Comparison of ENCODE assay signal across 11 mouse cellular contexts in the genomic region with DNA sequence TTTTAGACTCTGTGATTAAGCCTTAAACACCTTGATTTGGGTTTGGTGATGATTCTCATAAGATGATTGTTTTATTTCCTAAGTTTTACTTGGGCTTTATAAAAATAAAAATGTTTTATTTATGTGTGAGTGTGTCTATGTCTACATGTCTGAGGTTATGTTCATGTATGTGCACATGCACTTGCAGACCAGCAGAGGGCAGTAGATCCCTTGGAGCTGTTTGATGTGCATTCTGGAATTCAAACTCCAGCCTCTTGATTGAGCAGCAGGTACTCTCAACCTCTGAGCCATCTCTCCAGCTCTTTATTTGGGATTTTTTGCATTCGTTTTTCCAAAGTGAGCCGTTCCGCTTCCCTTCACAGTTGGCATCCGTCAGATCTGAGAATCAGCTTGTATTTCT.
DNase-seq lines count a peak whose midpoint lies in the region; ATAC-seq and TF ChIP-seq lines count a peak whose summit lies in the region.
"Had no signal": no experiment of that assay in that cellular context is flagged by ENCODE, and none has a peak within 500 bp of the region (broad histone marks: within the 10 kb centered on the region; RNA-seq: fewer than 3 reads in every experiment).

No protein-coding gene starts in this region.

- H3K27me3 ChIP-seq in forebrain, embryonic 11.5 days (ENCODE audit: control insufficient read depth, insufficient read depth, low read length), result no peaks in the 10 kb centered on the region
- H3K27me3 ChIP-seq in forebrain, embryonic 16.5 days (replicated peaks; ENCODE audit: control insufficient read depth, insufficient read depth, low read length), result no peaks in the 10 kb centered on the region; the same call in 1 of the 2 replicates
- no peaks in the 10 kb centered on the region for H3K27me3 ChIP-seq in MEL (ENCODE audit: control insufficient read depth in 1 of 2, insufficient read depth in 2 of 2, low read length in 2 of 2)
- no peaks in the 10 kb centered on the region for H3K27me3 ChIP-seq in neural tube, embryonic 15.5 days (replicated peaks)
- H3K27me3 ChIP-seq: intestine, embryonic 15.5 days; midbrain, embryonic 12.5 days had no signal

- no peak for TF ChIP-seq POLR2A in lung, adult 2 months (IDR thresholded peaks at IDR 0.05; ENCODE audit: borderline replicate concordance, extremely low read depth, low read depth, low read length)
- TF ChIP-seq POLR2A in MEL (IDR thresholded peaks at IDR 0.05; ENCODE audit: control insufficient read depth in 1 of 2, insufficient read depth in 1 of 2, low read depth in 1 of 2, low read length in 2 of 2, poor library complexity in 1 of 2), result no peak

- TF ChIP-seq CTCF in lung, adult 2 months (IDR thresholded peaks at IDR 0.05; ENCODE audit: insufficient read depth, low read length), result 0 out of 2 replicates have a peak, but pooled peaks have one; percentile 20
- peak; percentile 47 to 56 (median 53) for TF ChIP-seq CTCF in MEL (IDR thresholded peaks at IDR 0.05 in 2 of 3, conservative IDR thresholded peaks at IDR 0.05 in 1 of 3; ENCODE audit: control insufficient read depth in 1 of 3, insufficient read depth in 1 of 3, low read depth in 2 of 3, low read length in 3 of 3, poor library complexity in 1 of 3, severe bottlenecking in 1 of 3)

- peak; percentile 44 for DNase-seq in forebrain, embryonic 11.5 days (ENCODE audit: low spot score)
- DNase-seq in lung, adult 2 months, result no peak
- no peak for DNase-seq in lung, postnatal 10 days
- peak; percentile 28 for DNase-seq in MEL (ENCODE audit: low read depth, low spot score)
- peak; percentile 48 for DNase-seq in mesoderm, embryonic 11.5 days (ENCODE audit: low read depth, low spot score)
- no peak for DNase-seq in kidney, postnatal 4 days

- TF ChIP-seq RAD21 in MEL (IDR thresholded peaks at IDR 0.05; ENCODE audit: low read depth, low read length), result peak; percentile 50

- H3K4me3 ChIP-seq in forebrain, embryonic 11.5 days (ENCODE audit: low read depth, low read length), result no peak overlapping the region
- no peak overlapping the region for H3K4me3 ChIP-seq in forebrain, embryonic 16.5 days (replicated peaks; ENCODE audit: low read length)
- no peak overlapping the region for H3K4me3 ChIP-seq in lung, adult 2 months (replicated peaks; ENCODE audit: extremely low read depth, low read depth, low read length)
- no peak overlapping the region for H3K4me3 ChIP-seq in MEL (ENCODE audit: control insufficient read depth in 1 of 2, insufficient read depth in 1 of 2, low read depth in 2 of 2, low read length in 2 of 2)
- no peak overlapping the region for H3K4me3 ChIP-seq in neural tube, embryonic 15.5 days (replicated peaks)
- H3K4me3 ChIP-seq: erythroblast, embryonic 14.5 days; intestine, embryonic 15.5 days; midbrain, embryonic 12.5 days had no signal

- WGBS in forebrain, embryonic 11.5 days, result 82% methylated on average over 4 of the region's 4 CpGs
- 90% methylated on average over 4 of the region's 4 CpGs for WGBS in forebrain, embryonic 16.5 days
- 87% methylated on average over 4 of the region's 4 CpGs for WGBS in lung, adult 2 months
- 90% methylated on average over 4 of the region's 4 CpGs for WGBS in neural tube, embryonic 15.5 days

- H3K79me2 ChIP-seq in MEL (ENCODE audit: control insufficient read depth, insufficient read depth, low read length, poor library complexity), result no peaks in the 10 kb centered on the region

- no peaks in the 10 kb centered on the region for H3K36me3 ChIP-seq in forebrain, embryonic 11.5 days (ENCODE audit: control insufficient read depth, insufficient read depth, low read length)
- no peaks in the 10 kb centered on the region for H3K36me3 ChIP-seq in forebrain, embryonic 16.5 days (ENCODE audit: control insufficient read depth, insufficient read depth)
- H3K36me3 ChIP-seq in MEL (ENCODE audit: control insufficient read depth in 1 of 2, insufficient read depth in 2 of 2, low read length in 2 of 2), result no peaks in the 10 kb centered on the region
- H3K36me3 ChIP-seq in neural tube, embryonic 15.5 days, result no peaks in the 10 kb centered on the region
- H3K36me3 ChIP-seq: intestine, embryonic 15.5 days; midbrain, embryonic 12.5 days had no signal

- no peak overlapping the region for H3K27ac ChIP-seq in forebrain, embryonic 11.5 days (ENCODE audit: low read depth, low read length)
- H3K27ac ChIP-seq in forebrain, embryonic 16.5 days (ENCODE audit: low read length), result no peak overlapping the region
- H3K27ac ChIP-seq in MEL (ENCODE audit: control insufficient read depth, low read depth, low read length), result no peak overlapping the region
- H3K27ac ChIP-seq in neural tube, embryonic 15.5 days (replicated peaks), result no peak overlapping the region
- H3K27ac ChIP-seq: intestine, embryonic 15.5 days; midbrain, embryonic 12.5 days had no signal

- H3K4me2 ChIP-seq in forebrain, embryonic 11.5 days (ENCODE audit: low read depth, low read length, severe bottlenecking), result no peak overlapping the region
- no peak overlapping the region for H3K4me2 ChIP-seq in forebrain, embryonic 16.5 days (ENCODE audit: low read length)
- H3K4me2 ChIP-seq in neural tube, embryonic 15.5 days, result no peak overlapping the region
- H3K4me2 ChIP-seq: intestine, embryonic 15.5 days; midbrain, embryonic 12.5 days had no signal

- no peaks in the 10 kb centered on the region for H3K4me1 ChIP-seq in forebrain, embryonic 11.5 days (replicated peaks; ENCODE audit: control insufficient read depth, insufficient read depth, low read length)
- peaks cover 9% of the 10 kb centered on the region; the same call in 1 of the 2 replicates for H3K4me1 ChIP-seq in forebrain, embryonic 16.5 days (replicated peaks; ENCODE audit: control insufficient read depth, insufficient read depth, low read length)
- no peaks in the 10 kb centered on the region for H3K4me1 ChIP-seq in lung, adult 2 months (ENCODE audit: control insufficient read depth, insufficient read depth, low read length)
- no peaks in the 10 kb centered on the region for H3K4me1 ChIP-seq in MEL (ENCODE audit: control insufficient read depth in 1 of 2, insufficient read depth in 2 of 2, low read length in 2 of 2)
- H3K4me1 ChIP-seq in neural tube, embryonic 15.5 days, result peaks cover 3% of the 10 kb centered on the region; the same call in 1 of the 2 replicates
- H3K4me1 ChIP-seq: intestine, embryonic 15.5 days; midbrain, embryonic 12.5 days had no signal

- H3K9ac ChIP-seq in forebrain, embryonic 11.5 days (ENCODE audit: low read length), result no peak overlapping the region
- H3K9ac ChIP-seq in forebrain, embryonic 16.5 days (replicated peaks; ENCODE audit: low read depth, low read length), result no peak overlapping the region
- no peak overlapping the region for H3K9ac ChIP-seq in MEL (ENCODE audit: control insufficient read depth, low read depth, low read length, poor library complexity, severe bottlenecking)
- no peak overlapping the region for H3K9ac ChIP-seq in neural tube, embryonic 15.5 days (replicated peaks)
- H3K9ac ChIP-seq: intestine, embryonic 15.5 days; midbrain, embryonic 12.5 days had no signal

- no peaks in the 10 kb centered on the region for H3K9me3 ChIP-seq in forebrain, embryonic 11.5 days (ENCODE audit: control insufficient read depth, low read length)
- H3K9me3 ChIP-seq in forebrain, embryonic 16.5 days (ENCODE audit: control insufficient read depth, low read length), result no peaks in the 10 kb centered on the region
- no peaks in the 10 kb centered on the region for H3K9me3 ChIP-seq in MEL (replicated peaks; ENCODE audit: insufficient read depth, low read length)
- no peaks in the 10 kb centered on the region for H3K9me3 ChIP-seq in neural tube, embryonic 15.5 days (replicated peaks)
- H3K9me3 ChIP-seq: intestine, embryonic 15.5 days; midbrain, embryonic 12.5 days had no signal

- ATAC-seq in forebrain, embryonic 11.5 days (replicated peaks; ENCODE audit: low FRiP score), result no peak
- ATAC-seq in forebrain, embryonic 16.5 days, result no peak
- no peak for ATAC-seq in neural tube, embryonic 15.5 days (ENCODE audit: low FRiP score)
- ATAC-seq: intestine, embryonic 15.5 days had no signal

- no peak for TF ChIP-seq EP300 in MEL (IDR thresholded peaks at IDR 0.05; ENCODE audit: low read depth in 1 of 2, low read length in 2 of 2)

TF ChIP-seq in MEL, 35 proteins besides CTCF, POLR2A, EP300 and RAD21:
- TF ChIP-seq BHLHE40 (IDR thresholded peaks at IDR 0.05; ENCODE audit: borderline replicate concordance, low read depth, low read length) (no peak), MXI1 (IDR thresholded peaks at IDR 0.05; ENCODE audit: low read depth, low read length) (no peak), USF2 (IDR thresholded peaks at IDR 0.05; ENCODE audit: borderline replicate concordance in 1 of 2, insufficient read depth in 1 of 2, low read depth in 1 of 2, low read length in 2 of 2) (no peak), GABPA (IDR thresholded peaks at IDR 0.05; ENCODE audit: low read depth, low read length) (no peak), SMC3 (IDR thresholded peaks at IDR 0.05; ENCODE audit: low read depth, low read length) (peak; percentile 56)

Comparison
In these comparisons a context has a peak if more than half of its experiments do, and no peak if none do; other contexts are left out.
1. DNase-seq: peak in forebrain, embryonic 11.5 days (single experiment), MEL (single experiment) and mesoderm, embryonic 11.5 days (single experiment); none in lung, adult 2 months (single experiment), lung, postnatal 10 days (single experiment) and kidney, postnatal 4 days (0 of 2).